Comparison of ENCODE assay signal across 9 mouse cellular contexts in the genomic region with DNA sequence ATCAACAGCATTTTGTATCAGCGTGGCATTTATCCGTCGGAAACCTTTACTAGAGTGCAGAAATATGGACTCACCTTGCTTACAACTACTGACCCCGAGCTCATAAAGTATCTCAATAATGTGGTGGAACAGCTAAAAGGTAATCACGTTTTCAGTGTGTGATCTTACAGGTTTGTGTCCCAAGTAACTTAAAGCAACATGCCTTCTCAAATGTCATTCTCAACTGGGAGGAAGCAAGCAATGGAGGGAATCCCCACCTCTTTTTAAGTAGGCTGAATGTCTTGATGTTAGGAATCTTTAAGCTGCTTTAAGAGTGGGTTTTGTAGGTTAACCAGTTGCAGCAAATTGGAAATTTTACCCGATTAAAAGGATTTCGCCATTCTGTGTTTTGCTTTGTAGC. TPM values are rescaled to one million over a fixed set of nuclear protein-coding genes. Genes with fewer than 3 reads are reported as not detected.
DNase-seq lines count a peak whose midpoint lies in the region; ATAC-seq and TF ChIP-seq lines count a peak whose summit lies in the region.
"Had no signal": no experiment of that assay in that cellular context is flagged by ENCODE, and none has a peak within 500 bp of the region (broad histone marks: within the 10 kb centered on the region; RNA-seq: fewer than 3 reads in every experiment).

No protein-coding gene starts in this region.

- 20% methylated on average over 7 of the region's 7 CpGs for WGBS in forebrain, embryonic 11.5 days
- WGBS in liver, embryonic 14.5 days (ENCODE audit: insufficient replicate concordance), result 10% methylated on average over 7 of the region's 7 CpGs

- peak; percentile 37 for DNase-seq in embryo, embryonic 10.5 days (ENCODE audit: low spot score)
- no peak for DNase-seq in embryo, embryonic 9.5 days (ENCODE audit: extremely low spot score)
- DNase-seq in 3T3-L1 (ENCODE audit: low read depth, low spot score), result peak; percentile 41
- DNase-seq in forebrain, embryonic 11.5 days (ENCODE audit: low spot score), result no peak
- peak in 1 of 3 experiments; percentile 17 for DNase-seq in liver, embryonic 14.5 days (ENCODE audit: low read depth in 3 of 3, low spot score in 3 of 3)
- no peak for DNase-seq in cerebellum, postnatal 4 days (ENCODE audit: low spot score in 2 of 2)
- no peak for DNase-seq in urinary bladder, adult 18-20 months (ENCODE audit: low spot score in 2 of 2)
- no peak for DNase-seq in kidney, postnatal 25 days

- H3K36me3 ChIP-seq in forebrain, embryonic 11.5 days (ENCODE audit: control insufficient read depth, insufficient read depth, low read length), result peaks cover 5% of the 10 kb centered on the region; the same call in 1 of the 2 replicates
- H3K36me3 ChIP-seq in liver, embryonic 14.5 days (replicated peaks; ENCODE audit: control insufficient read depth, insufficient read depth, low read depth), result peaks cover 33% of the 10 kb centered on the region

- H3K27ac ChIP-seq in forebrain, embryonic 11.5 days (ENCODE audit: low read depth, low read length), result no peak overlapping the region
- peak overlapping the region; percentile 77 for H3K27ac ChIP-seq in liver, embryonic 14.5 days

- no peak for TF ChIP-seq CTCF in liver, embryonic 14.5 days (IDR thresholded peaks at IDR 0.05; ENCODE audit: low read depth)

- H3K4me3 ChIP-seq in forebrain, embryonic 11.5 days (ENCODE audit: low read depth, low read length), result peak overlapping the region; percentile 70
- peak overlapping the region; percentile 72 to 89 for H3K4me3 ChIP-seq in liver, embryonic 14.5 days (ENCODE audit: insufficient read depth in 1 of 2, low read depth in 2 of 2, low read length in 2 of 2)

- H3K4me1 ChIP-seq in forebrain, embryonic 11.5 days (replicated peaks; ENCODE audit: control insufficient read depth, insufficient read depth, low read length), result peaks cover 7% of the 10 kb centered on the region; the same call in 1 of the 2 replicates
- peaks cover 9 to 15% of the 10 kb centered on the region in 2 experiments for H3K4me1 ChIP-seq in liver, embryonic 14.5 days (replicated peaks; ENCODE audit: control insufficient read depth in 2 of 2, insufficient read depth in 2 of 2, low read length in 1 of 2)

- TF ChIP-seq EP300 in liver, embryonic 14.5 days (IDR thresholded peaks at IDR 0.05; ENCODE audit: low read depth), result no peak

- H3K27me3 ChIP-seq in forebrain, embryonic 11.5 days (ENCODE audit: control insufficient read depth, insufficient read depth, low read length), result no peaks in the 10 kb centered on the region
- no peaks in the 10 kb centered on the region for H3K27me3 ChIP-seq in liver, embryonic 14.5 days (ENCODE audit: control insufficient read depth, insufficient read depth, low read length)

- no peaks in the 10 kb centered on the region for H3K9me3 ChIP-seq in forebrain, embryonic 11.5 days (ENCODE audit: control insufficient read depth, low read length)
- no peaks in the 10 kb centered on the region for H3K9me3 ChIP-seq in liver, embryonic 14.5 days (ENCODE audit: control insufficient read depth, low read length)

- H3K9ac ChIP-seq in forebrain, embryonic 11.5 days (ENCODE audit: low read length), result peak overlapping the region; percentile 79
- peak overlapping the region; percentile 90 for H3K9ac ChIP-seq in liver, embryonic 14.5 days (replicated peaks)

- ATAC-seq in forebrain, embryonic 11.5 days (replicated peaks; ENCODE audit: low FRiP score), result no peak
- no peak for ATAC-seq in liver, embryonic 14.5 days (ENCODE audit: insufficient read depth)

- H3K4me2 ChIP-seq in forebrain, embryonic 11.5 days (ENCODE audit: low read depth, low read length, severe bottlenecking), result peak overlapping the region; percentile 70
- H3K4me2 ChIP-seq in liver, embryonic 14.5 days (ENCODE audit: low read depth), result peak overlapping the region; percentile 93

RNA-seq across cellular contexts. Expression of a gene that starts 0.8 kb away (rescaled TPM):
- polyA plus RNA-seq in forebrain, embryonic 11.5 days (2014; fragmentation: Nextera tagmentation; extraction: Ambion mirVana), result 116 and 131 TPM in 2 replicates
- 28.4 and 49.3 TPM in 2 replicates for polyA plus RNA-seq in liver, embryonic 14.5 days (2012; rRNA removed)
- 95.0 and 97.2 TPM in 2 replicates for polyA plus RNA-seq in liver, embryonic 14.5 days (2014; fragmentation: Nextera tagmentation; extraction: Ambion mirVana)

RNA-seq across cellular contexts. Expression of a gene that starts 23.9 kb away (rescaled TPM):
- 0.13 and 0.16 TPM in 2 replicates for polyA plus RNA-seq in forebrain, embryonic 11.5 days (2014; fragmentation: Nextera tagmentation; extraction: Ambion mirVana)
- 0.01 TPM in 1 of 2 replicates, not detected in the other for polyA plus RNA-seq in liver, embryonic 14.5 days (2012; rRNA removed)
- polyA plus RNA-seq in liver, embryonic 14.5 days (2014; fragmentation: Nextera tagmentation; extraction: Ambion mirVana), result 0.04 and 0.06 TPM in 2 replicates
- polyA plus RNA-seq: large intestine, adult 2 months had no signal

Comparison
In these comparisons a context has a peak if more than half of its experiments do, and no peak if none do; other contexts are left out.
1. DNase-seq: peak in embryo, embryonic 10.5 days (single experiment) and 3T3-L1 (single experiment); none in embryo, embryonic 9.5 days (single experiment), forebrain, embryonic 11.5 days (single experiment), cerebellum, postnatal 4 days (0 of 2), urinary bladder, adult 18-20 months (0 of 2) and kidney, postnatal 25 days (0 of 2).